Mouse (Mus musculus) heart, postnatal 25 days (tissue): ENCODE results near the gene Ppm1d. TPM values are rescaled to one million over a fixed set of nuclear protein-coding genes. Genes with fewer than 3 reads are reported as not detected.

ENCODE experiments used
- DNase-seq: peaks from one replicate; pipeline ENCODE4 v3.0.0; 2022; ENCODE audit warnings: low spot score
- intact Hi-C: fragments of 180-260 bp; cut with DNase I; formaldehyde crosslinking; loops from one replicate; pipeline ENCODE4 v1.15.1; 2025
- total RNA-seq, 2 experiments: library from RNA; stranded (reverse); gene quantifications; 2 replicates each; pipeline ENCODE4 v1.2.3; 2021

The Ppm1d gene
- total RNA-seq, 2 experiments from 2014 or later, result 9.7 to 10.2 TPM

DNA sequence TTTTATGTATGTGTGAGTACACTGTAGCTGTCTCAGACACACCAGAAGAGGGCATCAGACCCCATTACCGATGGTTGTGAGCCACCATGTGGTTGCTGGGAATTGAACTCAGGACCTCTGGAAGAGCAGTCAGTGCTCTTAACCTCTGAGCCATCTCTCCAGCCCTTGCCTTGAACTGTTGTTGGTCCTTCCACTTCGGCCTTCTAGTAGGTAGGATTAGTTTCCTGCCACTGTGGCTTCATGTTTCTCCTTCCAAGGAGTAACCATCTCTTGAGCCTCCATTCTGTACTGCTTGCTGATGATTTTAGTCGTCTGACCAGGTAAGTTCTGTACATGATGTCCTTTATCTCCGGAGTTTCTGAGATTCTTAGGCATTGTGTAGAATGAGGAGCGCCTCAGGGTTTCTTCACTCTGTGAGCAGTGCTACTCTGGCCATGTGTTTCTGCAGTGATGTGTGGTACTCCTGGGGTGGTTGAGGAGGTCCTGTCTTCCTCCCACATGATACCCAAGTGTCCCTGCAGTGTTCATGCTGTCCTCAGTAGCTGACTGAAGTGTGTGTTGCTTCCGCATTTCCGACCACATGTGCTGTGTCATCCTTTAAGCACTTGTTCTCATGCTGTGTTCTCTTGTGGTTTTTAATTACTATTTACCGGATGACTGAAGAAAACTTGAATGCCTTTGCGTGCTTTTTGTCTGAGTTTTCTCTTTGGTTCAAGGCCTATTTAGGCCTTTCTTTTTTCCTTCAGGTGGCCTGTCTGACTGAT is 12.7 kb downstream of the Ppm1d start:
- intact Hi-C loops, result no loop called here
- DNase-seq, result no peak

- no peak for DNase-seq
- intact Hi-C loops, result no loop called here
These were observed 17.7 kb downstream of the Ppm1d start for GRCm38 (mm10) chr11:85328717-85329116.

DNA sequence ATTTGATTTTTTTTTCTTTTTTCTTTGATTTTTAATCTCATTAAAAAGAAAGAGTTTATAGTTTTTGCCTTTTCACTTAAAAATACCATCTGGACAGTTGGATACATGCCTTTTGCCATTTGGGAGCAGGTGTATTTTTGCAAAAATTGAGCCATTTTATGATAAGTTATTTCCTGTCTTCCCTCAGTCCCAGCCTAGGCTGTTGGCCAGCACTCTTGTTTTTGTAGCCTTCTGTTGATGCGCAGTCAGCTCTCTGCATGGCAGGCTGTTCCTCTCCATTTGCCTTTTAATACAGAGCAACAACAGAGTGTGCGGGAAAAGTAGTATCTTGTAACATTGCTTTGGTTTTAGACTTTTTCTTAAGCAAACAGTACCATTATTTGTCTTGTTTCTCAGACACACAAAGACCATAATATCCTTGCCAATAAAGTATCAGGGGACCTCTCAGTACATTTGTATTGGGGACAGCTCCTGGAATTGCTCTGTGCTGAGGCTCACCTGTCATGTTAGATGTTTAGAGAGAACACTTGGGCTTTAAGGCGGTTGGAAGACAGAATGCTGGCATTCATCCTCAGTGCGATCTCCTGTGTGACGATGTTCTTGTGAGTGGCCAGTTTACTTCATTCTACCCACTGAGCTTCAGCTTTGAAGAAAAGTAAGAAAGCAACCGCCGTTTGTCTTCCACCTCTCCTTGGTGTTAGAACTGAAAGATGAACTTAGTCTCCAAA is 18.3 kb downstream of the Ppm1d start:
- DNase-seq, result no peak
- intact Hi-C loops, result no loop called here

- intact Hi-C loops, result loop anchor here (2.0 to 10.0 kb wide), 2 partner anchors 64 to 150 kb away; no protein-coding TSS in a partner anchor
- DNase-seq, result no peak
These were observed 23.7 kb downstream of the Ppm1d start for GRCm38 (mm10) chr11:85334778-85335177.

- intact Hi-C loops, result loop anchor here (10.0 kb wide), 1 partner anchor 155 kb away; no protein-coding TSS in a partner anchor
- DNase-seq, result no peak
These were observed 28.3 kb downstream of the Ppm1d start for GRCm38 (mm10) chr11:85339173-85339831.

- intact Hi-C loops, result no loop called here
These were observed 29.1 kb downstream of the Ppm1d start for GRCm38 (mm10) chr11:85340070-85340616.

DNA sequence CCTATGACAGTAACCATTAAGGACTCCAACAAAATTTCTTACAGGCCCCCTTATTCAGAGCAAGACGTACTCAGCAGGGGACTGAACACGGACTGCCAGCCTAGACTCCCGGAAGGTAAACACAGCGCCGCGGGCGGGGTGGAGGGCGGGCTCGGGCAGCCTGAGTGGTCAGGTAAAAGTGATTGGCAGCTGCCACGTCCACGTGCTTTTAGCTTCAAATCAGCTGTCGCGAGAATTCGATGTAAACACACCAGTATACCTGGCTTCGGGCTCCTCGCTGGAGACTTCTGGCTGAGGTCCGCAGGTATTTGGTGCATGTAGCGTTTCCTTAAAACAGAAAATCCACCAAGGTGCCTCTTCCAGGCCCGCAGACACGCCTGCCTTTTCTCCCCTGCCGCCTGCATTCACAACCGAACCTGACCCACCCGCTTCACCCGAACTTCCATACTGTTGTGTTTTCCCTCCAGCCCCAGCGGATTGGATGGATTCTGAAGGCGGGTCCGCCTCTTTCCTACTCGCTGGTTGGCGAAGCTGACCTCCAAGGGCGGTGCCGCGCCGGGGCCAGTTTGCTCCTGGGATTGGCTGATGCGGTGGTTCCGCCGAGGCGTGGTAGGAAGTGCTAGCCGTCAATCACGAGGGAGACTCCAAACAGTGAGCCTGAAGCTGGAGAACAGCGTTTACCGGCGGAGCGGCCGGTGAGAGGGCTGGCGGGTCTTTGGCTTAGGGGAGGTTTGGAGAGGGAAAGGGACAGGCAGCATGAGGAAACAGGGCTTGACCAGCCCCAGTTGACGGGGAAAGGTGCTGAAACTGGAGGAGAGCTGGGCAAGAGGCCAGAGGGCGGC is 41.7 kb downstream of the Ppm1d start, which contains the start of gene Bcas3:
Bcas3 (plus strand) TSS at position 629 of the 842 bp plus-strand sequence.
- intact Hi-C loops, result loop anchor here (2.0 kb wide), 1 partner anchor 42 kb away; the partner anchor contains the start of gene Ppm1d
- peak; percentile 99 for DNase-seq

More at GRCm38 (mm10) chr11:85340070-85340616, 29.1 kb downstream of the Ppm1d start:
- no peak for DNase-seq

GRCm38 (mm10) chr11:85353819-85354218 is 42.8 kb downstream of the Ppm1d start:
- DNase-seq, result no peak
- intact Hi-C loops, result loop anchor here (2.0 kb wide), 1 partner anchor 43 kb away; the partner anchor contains the start of gene Ppm1d

DNA sequence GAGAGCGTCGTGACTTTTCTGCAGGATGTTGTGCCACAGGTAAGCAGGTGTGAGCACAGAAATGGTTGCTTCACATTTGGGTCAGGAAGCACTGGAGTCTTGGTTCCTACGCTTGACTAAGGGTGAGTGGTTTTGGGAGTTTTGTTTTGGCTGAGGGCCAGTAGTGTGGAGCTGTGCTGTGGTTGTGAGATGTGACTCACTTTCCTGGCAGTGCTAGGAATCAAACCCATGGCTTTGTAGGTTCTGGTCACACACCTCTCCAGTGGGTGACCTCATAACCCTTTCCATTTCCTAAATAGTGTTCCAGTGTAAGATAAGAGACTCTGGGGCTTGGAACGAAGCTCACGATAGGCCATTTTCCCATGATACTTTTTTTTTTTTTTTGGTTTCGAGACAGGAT is 48.6 kb downstream of the Ppm1d start:
- DNase-seq, result no peak
- intact Hi-C loops, result no loop called here

DNA sequence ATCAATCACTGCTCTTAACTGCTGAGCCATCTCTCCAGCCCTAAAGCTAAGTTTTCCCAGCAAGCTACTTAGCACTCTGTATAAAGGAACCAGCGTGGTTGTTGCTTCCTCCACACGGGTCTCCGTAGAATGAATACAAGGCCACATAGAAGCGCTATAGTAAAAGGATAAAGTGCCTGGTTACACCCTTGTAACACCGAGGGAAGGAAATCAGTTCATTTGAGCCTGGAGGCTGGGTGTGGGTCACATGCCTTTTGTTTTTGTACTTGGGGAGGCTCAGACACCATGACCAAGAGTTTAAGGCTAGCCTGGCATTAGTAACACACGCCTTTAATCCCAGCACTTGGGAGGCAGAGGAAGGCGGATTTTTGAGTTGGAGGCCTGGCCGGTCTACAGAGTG is 50.6 kb downstream of the Ppm1d start:
- no peak for DNase-seq
- intact Hi-C loops, result no loop called here

DNA sequence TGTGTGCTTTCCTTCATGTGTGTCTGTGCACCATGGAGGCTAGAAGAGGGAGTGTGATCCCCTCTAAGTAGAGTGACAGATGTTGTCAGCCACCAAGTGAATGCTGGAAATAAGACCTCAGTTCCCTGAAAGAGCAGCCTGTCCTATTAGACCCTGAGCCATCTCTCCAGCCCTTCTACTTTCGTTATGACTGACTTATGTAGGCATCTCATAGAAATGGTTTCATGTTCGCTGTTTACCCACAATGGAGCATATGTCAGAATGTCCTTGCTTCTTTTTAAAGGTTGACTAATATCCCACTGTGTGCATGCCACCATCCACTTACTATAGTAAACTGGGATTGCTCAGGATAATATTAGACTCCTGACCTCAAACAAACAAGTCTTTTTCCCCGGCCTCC is 55.1 kb downstream of the Ppm1d start:
- no peak for DNase-seq
- intact Hi-C loops, result no loop called here

DNA sequence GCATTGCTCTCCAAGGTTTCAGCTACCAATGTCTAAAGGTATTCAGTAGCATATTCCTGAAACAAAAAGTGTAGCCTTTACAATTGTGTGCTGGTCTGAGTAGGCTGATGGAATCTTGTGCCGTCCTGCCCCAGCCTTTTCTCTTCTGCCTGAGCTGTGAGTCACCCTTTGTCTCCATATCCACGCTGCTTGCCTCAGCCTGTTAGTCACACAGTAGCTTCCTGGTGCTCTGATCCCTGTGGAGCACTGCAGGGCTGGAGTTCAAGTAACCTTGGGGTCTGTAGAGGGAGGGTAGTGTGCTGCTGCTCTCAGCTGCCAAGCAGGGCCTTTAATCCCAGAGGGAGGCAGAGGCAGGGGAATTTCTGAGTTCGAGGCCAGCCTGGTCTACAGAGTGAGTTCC is 56.8 kb downstream of the Ppm1d start:
- intact Hi-C loops, result no loop called here
- no peak for DNase-seq

DNA sequence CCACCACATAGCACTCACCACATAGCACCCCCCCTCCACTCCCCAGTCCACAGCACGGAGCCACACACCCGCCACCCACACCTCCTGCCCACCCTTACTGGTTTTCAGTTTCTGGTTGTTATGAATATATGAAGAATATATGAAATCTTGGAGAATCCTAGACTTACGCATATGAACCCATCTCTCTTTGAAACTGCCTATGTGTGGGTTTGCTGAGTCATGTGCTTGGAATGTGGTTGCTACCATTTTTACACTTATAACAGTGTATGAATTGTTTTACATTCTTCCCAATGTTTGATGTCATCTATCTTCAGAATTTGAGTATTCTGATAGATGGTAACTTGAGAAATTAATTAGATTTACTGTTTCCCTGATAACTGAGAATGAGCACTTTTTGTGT is 68.0 kb downstream of the Ppm1d start:
- intact Hi-C loops, result no loop called here

GRCm38 (mm10) chr11:85380046-85380445 is 69.0 kb downstream of the Ppm1d start:
- no peak for DNase-seq
- intact Hi-C loops, result loop anchor here (5.0 kb wide), 4 partner anchors 87 to 792 kb away; no protein-coding TSS in a partner anchor

More for the DNA sequence above, 68.0 kb downstream of the Ppm1d start:
- no peak for DNase-seq

DNA sequence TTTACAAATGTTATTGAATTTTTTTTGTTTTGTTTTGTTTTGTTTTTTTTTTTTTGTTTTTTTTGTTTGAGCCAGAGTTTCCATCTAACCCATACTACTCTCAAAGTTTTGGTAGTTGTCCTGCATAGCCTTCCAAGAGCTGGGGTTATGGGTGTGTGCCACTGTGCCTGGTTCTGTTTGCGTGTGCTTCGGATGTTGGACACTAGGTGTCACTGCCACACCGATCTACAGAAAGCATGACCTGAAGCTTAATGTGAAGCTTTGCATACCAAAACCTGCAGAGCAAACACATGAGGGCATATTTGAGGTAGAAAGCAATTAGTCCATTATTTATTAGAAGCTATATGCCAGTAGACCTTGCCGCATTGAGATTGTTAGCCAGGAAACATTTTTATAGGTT is 71.0 kb downstream of the Ppm1d start:
- DNase-seq, result peak; percentile 20
- intact Hi-C loops, result loop anchor here (5.0 kb wide), 4 partner anchors 85 to 790 kb away; no protein-coding TSS in a partner anchor

DNA sequence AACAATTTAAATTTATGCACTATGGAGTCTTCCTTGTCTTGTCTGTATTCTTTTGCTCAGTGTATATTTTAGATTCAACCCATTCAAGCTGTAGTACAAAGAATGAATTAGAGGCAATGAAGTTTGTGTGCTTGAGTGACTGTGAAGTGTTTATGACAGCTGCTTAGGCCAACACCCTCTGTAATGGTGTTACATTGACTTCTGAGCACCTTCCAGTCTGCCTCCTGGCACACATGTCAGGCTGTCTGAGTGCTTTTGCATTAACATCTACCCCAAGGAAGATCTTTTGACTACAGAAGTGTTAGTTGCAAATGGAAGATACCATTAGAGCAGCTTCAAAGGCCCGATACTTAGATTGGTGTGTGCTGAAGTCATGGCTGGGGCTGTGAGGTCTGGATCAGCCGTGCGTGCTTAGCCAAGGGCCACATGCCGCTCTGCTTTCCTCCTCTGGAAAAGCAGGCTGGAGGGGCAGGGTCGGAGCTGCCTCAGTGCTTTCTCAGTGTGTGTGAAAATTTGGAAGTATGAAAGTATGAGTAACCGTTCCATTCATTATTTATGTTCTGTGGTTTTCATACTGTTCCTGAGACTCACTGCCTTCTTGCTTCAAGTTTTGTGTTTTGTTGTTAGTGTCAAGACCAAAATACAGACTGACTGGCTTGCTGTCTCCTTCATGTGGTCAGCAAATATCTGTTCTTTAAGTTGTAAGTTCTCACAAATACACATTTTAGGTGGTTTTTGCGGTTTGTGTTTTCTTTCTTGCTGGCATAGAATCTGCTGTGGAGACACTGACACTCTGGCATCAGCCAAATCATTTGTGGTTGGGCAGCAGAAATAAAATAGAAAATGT is 73.2 kb downstream of the Ppm1d start:
- intact Hi-C loops, result loop anchor here (1.0 to 5.0 kb wide), 5 partner anchors 83 to 788 kb away; no protein-coding TSS in a partner anchor

GRCm38 (mm10) chr11:85392179-85392863 is 81.3 kb downstream of the Ppm1d start:
- no peak for DNase-seq
- intact Hi-C loops, result loop anchor here (5.0 kb wide), 1 partner anchor 70 kb away; no protein-coding TSS in a partner anchor

More for the DNA sequence above, 73.2 kb downstream of the Ppm1d start:
- DNase-seq, result no peak
